Mouse (Mus musculus): ENCODE data around the gene Klk1b3.
"Not testable (repeated sequence)": the region's sequence is repeated elsewhere in the genome, so short reads cannot be mapped to it uniquely, and the experiment has no call there.

The Klk1b3 gene

DNA sequence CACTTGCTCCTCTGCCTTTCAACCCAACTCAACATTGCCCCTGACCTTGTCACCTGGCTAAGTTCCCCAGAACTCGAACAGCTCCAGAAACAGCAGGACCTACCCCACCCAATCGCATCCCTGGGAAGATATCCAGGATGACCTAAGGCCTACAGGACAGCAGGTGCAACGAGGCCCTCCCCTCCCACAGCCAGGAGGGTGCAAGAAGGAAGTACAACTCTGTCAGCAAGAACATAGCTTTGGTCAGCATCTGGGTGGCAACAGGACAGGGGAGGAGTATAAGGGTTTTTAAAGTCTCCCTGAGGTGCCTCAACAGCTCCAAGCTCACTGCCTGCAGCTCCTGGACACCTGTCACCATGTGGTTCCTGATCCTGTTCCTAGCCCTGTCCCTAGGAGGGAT lies at the start of gene Klk1b3:
Gene Klk1b3 (plus strand): TSS at position 301 of the 400 bp plus-strand sequence.
- no peak for DNase-seq (ENCODE audit: low read depth, low spot score)

- no peak for DNase-seq (ENCODE audit: low read depth, low spot score)
These were observed 18.5 kb upstream of the Klk1b3 start for GRCm38 (mm10) chr7:44179299-44180045.

- not testable (repeated sequence) for DNase-seq (ENCODE audit: low read depth, low spot score)
These were observed 11.5 kb upstream of the Klk1b3 start for GRCm38 (mm10) chr7:44186516-44186915.

- DNase-seq (ENCODE audit: low read depth, low spot score), result not testable (repeated sequence)
These were observed 10.1 kb upstream of the Klk1b3 start, which contains the start of gene Klk1b24 for GRCm38 (mm10) chr7:44187936-44188335. TSS of gene Klk1b24 (plus strand) at chr7:44188236.

DNA sequence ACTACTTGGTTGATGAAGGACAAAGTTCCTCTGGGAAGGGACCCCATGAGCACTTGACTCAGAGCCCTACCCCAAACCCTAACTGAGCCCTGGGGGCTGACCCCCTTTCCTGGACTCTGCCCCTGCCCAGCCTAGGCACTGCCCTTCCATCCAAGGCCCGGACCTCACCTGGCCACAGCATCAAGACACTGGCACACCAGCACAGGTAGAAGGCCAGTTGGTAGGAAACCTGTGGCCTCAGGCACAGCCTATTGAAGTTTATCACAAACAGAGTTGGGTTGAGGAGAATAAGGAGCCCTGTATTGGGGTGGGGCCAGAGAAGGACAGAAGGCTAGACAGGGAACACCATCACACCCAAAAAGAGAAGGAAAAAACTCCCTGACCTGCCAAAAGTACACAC lies 4.5 kb upstream of the Klk1b3 start:
- DNase-seq (ENCODE audit: low read depth, low spot score), result not testable (repeated sequence)

DNA sequence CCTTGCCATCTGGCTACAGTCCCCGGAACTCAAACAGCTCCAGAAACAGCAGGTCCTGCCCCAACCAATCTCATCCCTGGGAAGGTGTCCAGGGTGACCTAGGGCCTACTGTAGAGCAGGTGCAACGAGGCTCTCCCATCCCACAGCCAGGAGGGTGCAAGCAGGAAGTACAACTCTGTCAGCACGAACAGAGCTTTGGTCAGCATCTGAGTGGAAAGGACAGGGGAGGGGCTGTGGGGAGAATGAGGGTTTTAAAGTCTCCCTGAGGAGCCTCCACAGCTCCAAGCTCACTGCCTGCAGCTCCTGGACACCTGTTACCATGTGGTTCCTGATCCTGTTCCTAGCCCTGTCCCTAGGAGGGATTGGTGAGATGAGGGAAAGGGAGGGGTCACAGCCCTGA lies 9.1 kb downstream of the Klk1b3 start, which contains the start of gene Klk1b4:
Gene Klk1b4 (plus strand): TSS at position 301 of the 400 bp plus-strand sequence.
- DNase-seq (ENCODE audit: low read depth, low spot score), result not testable (repeated sequence)

- DNase-seq (ENCODE audit: low read depth, low spot score), result no peak
These were observed 10.3 kb downstream of the Klk1b3 start for GRCm38 (mm10) chr7:44208307-44208706.

DNA sequence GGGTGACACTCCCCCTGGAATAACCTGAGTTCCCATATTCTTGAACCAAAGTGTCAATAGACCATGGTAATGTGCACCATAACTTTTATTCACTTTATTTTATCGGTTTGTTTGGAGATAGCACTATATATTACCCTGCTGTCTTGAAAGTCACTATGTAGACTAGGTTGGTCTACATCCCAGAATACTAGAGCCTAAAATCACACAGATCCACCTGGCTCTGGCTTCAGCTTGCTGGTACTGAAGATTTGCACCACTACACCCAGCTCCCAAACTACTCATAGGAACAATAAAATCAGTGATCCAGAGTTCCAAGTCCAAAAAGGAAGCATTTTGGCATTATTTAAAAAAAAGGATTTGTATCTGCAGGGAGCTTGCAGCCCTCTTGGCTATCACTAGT lies 17.7 kb downstream of the Klk1b3 start, which contains the start of gene Klk1b5:
Gene Klk1b5 (plus strand): TSS at position 301 of the 400 bp plus-strand sequence.
- no peak for DNase-seq (ENCODE audit: low read depth, low spot score)

- DNase-seq (ENCODE audit: low read depth, low spot score), result not testable (repeated sequence)
These were observed 23.6 kb downstream of the Klk1b3 start for GRCm38 (mm10) chr7:44221601-44222000.

- not testable (repeated sequence) for DNase-seq (ENCODE audit: low read depth, low spot score)
These were observed 24.3 kb downstream of the Klk1b3 start for GRCm38 (mm10) chr7:44222335-44222734.

DNA sequence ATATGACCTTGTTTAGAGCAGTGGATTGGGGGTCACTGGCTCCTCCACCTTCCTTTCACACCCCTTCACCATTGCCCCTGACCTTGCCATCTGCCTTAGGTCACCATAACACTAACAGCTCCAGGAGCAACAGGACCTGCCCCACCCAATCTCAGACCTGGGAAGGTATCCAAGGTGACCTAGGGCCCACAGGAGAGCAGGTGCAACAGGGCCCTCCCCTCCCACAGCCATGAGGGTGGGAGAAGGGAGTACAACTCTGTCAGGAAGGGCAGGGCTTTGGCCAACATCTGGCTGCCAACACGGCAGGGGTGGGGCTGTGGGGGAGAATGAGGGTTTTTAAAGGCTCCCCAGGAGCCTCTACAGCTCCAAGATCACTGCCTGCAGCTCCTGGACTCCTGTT lies 27.1 kb downstream of the Klk1b3 start, which contains the start of gene Klk1:
Gene Klk1 (plus strand): TSS at position 285 of the 400 bp plus-strand sequence.
- DNase-seq (ENCODE audit: low read depth, low spot score), result no peak

- DNase-seq (ENCODE audit: low read depth, low spot score), result no peak
These were observed 37.9 kb downstream of the Klk1b3 start, which contains the start of gene Gm36864 for GRCm38 (mm10) chr7:44235909-44236308. TSS of gene Gm36864 (plus strand) at chr7:44236177.

DNA sequence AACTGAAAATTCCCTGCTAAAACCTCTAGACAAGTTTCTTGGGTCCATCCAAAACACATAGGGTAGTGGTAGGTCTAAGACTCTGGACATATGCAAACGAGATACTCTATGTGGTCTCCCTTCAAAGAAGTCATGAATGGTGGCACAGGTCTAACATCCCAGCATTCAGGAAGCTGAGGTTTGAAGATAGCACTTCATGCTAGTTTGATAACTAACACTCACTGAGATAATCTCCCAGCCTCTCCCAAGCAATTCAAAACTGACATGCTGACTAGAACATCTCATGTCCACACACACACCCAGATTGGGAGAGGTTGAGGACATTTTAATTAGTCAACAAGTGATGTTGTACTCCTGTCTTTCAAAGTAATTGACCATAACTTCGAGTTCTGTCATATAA lies 41.9 kb downstream of the Klk1b3 start:
- DNase-seq (ENCODE audit: low read depth, low spot score), result no peak

- DNase-seq (ENCODE audit: low read depth, low spot score), result no peak
These were observed 42.7 kb downstream of the Klk1b3 start for GRCm38 (mm10) chr7:44240712-44241111.

- DNase-seq (ENCODE audit: low read depth, low spot score), result no peak
These were observed 43.2 kb downstream of the Klk1b3 start for GRCm38 (mm10) chr7:44241163-44241562.

- no peak for DNase-seq (ENCODE audit: low read depth, low spot score)
These were observed 46.1 kb downstream of the Klk1b3 start for GRCm38 (mm10) chr7:44244080-44244479.

DNA sequence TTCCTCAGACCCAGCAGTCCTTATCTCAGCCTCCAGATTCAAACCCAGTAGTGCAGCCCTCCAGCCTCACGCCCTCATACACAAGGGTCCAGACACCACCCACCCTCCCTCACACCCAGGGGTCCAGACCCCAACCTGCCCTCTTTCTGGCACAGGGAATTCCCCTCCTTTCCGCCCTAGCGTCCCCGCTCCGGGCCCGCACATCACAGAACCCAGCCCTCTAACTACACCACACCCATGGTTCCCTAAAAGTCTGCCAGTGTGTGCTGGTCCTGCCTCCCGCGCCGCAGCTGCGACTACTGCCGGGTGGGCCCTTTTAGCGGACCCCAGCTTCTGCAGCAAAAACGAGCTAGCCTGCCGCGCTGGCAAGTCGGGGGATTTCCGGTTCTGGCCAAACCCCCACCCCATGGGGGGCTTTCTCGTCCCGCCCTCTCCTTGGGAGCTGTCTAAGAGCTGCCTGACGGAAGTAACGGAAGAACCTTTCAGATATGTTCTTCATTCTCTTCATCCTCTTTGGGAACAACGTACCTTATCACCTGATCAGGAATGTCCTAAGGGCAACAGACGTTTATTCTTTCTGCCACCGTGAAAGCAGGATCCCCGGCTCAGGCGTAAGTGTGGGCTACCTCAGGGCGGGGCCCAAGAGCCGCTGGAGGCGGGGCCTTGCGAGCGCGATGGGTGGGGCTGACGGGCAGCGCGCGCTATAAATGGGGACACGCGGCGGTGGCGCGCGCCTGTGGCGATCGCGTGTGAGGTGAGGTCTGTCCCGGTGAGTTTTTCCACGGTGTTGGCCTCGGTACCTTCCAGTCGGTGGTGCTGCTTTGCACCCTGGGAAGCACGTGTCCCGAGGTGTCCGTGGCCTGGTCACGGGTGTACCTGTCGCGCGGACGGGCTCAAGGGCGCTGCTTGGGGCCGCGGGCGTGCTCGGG lies 48.3 kb downstream of the Klk1b3 start, which contains the start of the genes 1700028J19Rik and 2410002F23Rik:
Gene 1700028J19Rik (minus strand): TSS at position 641 of the 929 bp plus-strand sequence.
Gene 2410002F23Rik (plus strand): TSS at position 668 of the 929 bp plus-strand sequence.
- peak; percentile 82 for DNase-seq (ENCODE audit: low read depth, low spot score)

DNA sequence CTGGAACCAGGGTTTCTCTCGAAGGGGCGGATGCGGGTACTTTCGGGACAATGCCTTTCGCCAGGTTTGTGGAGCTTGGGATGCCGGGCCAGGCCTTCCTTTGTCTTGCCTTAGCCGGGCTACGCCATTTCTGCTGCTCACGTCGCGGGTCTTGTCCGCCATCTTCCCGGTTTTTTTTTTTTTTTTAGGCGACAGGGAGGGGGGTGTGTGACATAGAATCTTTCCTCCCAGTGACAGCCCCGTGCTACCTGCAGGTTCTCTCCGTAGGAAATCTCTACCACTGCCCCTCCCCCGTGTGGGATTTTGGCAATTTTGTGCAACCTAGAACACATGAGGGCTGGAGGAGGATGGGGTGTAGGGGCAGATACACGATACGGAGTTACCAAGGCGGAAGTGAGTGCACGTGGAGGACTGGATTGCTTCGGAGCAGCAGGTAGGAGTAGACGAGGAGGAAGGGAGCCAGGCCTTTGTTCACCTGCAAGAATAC lies 49.0 kb downstream of the Klk1b3 start:
- peak; percentile 48 for DNase-seq (ENCODE audit: low read depth, low spot score)

GRCm38 (mm10) chr7:44247971-44248370 lies 50.0 kb downstream of the Klk1b3 start:
- DNase-seq (ENCODE audit: low read depth, low spot score), result no peak

DNA sequence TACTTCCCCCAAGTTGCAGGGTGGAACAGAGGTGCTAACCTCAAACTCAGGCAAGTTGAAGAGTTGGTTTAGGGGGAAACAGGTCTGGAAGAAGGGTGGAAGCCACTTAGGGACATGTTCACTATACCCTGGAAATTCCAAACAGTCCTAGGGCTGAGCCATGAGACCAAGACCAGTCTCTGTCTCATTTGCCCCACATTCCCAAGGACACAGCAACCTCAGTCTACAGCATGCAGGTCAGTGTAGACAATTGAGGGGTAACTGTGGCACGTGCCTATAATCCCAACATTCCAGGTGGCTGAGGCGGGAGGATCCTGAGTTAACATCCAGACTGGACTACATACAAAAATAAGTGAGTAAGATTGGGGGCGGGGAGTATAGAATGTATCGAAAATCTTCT lies 51.3 kb downstream of the Klk1b3 start:
- DNase-seq (ENCODE audit: low read depth, low spot score), result no peak

DNA sequence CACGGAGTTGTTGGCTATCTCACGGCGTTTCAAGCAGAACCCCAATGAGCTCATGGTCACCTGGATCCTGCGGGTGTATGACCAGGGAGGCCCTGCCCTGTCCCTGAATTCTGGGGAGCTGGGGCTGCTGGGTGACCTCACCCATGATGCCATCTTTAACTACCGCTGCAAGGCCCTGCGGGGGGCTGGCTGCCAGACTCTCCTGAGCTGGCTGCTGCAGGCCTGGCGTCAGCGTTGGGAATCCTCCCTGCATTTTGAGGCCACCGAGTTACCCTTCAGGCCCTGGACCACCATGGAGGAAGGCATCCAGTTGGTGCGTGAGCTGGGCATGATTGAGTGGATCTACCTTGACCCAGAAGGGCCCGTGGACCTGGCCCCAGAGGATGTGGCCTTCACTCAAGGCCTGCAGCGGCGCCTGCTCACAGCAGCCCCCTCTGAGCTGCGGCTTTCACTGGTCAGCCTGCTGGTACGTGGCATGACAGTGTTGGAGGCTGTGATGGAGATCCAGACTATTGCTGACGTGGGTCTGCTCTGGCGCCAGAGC lies 52.8 kb downstream of the Klk1b3 start:
- not testable (repeated sequence) for DNase-seq (ENCODE audit: low read depth, low spot score)
